Mouse (Mus musculus) adipocyte (in vitro differentiated cells): ENCODE data around the gene Psmb5.
"Not testable (repeated sequence)": the region's sequence is repeated elsewhere in the genome, so short reads cannot be mapped to it uniquely, and the experiment has no call there.

ENCODE experiments used
- DNase-seq: peaks from one replicate; pipeline ENCODE4 v3.0.0-alpha.2; 2016; ENCODE audit warnings: low spot score

The Psmb5 gene

DNA sequence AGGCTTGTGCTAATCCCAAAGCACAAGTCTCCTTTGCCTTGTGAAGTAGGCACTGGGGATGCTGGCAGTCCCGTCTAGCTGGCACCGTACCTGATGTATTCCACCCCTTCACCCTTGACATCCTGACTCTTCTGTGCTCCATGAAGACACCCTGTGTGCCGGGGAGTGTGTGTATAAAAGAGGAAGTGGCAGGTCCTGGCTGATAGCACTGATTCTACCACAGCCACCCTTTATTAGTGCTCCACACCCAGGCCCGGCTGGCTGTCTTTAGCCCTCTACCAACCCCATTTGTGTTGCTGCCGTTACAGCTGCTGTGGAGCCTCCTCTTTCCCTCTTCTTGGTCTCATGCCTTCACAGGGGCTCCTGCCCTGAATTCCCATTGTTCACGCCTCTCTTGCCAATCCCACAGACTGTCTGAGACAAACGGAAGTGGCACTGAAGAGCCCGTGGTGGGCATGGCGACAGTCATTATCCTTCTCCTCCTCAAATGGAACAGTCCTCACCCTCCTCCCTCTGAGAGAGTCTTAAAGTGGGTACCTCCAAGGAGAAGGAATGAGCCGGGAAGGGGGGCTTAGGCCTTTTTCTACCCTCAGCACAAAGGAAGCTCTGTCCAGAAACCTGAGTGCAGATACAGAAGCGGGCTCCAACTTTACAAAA, 12.9 kb upstream of the Psmb5 start:
- no peak for DNase-seq

DNA sequence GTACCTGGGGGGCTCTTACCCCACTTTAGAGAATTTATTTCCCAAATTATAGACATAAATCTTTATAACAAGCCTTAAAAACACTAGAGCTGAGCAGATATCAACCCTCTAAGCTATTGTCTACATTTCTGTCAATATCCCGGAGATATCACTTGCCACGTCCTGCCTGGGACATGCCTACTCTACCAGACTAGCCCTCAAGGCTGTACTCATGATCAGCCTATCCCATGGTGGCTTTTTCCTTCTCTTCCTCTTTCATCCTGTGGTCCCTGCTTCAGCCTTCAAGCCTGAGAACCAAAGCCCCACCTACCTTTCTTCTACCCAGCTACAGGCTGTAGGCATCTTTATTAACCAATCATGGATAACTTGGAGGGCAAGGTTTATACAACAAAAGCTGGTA, 12.0 kb upstream of the Psmb5 start:
- no peak for DNase-seq

GRCm38 (mm10) chr14:54628103-54628502, 10.3 kb upstream of the Psmb5 start:
- no peak for DNase-seq

GRCm38 (mm10) chr14:54624976-54625375, 7.2 kb upstream of the Psmb5 start:
- no peak for DNase-seq

- no peak for DNase-seq
Measured at GRCm38 (mm10) chr14:54623334-54623733, 5.5 kb upstream of the Psmb5 start.

DNA sequence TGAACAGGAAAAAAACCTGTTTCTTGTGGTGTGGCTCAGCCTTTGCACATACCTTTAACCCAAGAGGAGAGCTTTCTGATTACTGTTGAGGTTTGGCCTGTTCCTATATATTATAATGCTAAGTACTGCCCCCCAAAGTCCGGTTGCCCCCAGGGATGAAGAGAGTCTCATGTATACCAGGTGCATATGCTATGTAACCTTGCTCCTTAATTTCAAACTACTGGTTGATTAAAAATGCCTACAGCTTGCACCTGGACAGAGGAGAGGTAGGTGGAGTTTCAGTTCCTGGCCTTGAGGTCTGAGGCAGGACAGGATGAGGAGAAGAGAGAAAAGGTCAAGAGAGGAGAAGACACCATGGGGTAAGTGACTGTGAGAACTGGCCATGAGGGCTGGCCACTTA, 3.3 kb upstream of the Psmb5 start, which contains the start of gene Psmb11:
Gene Psmb11 (plus strand): TSS at position 301 of the 400 bp plus-strand sequence.
- no peak for DNase-seq

- peak; percentile 47 for DNase-seq
Measured at GRCm38 (mm10) chr14:54617152-54617896, 498 bp downstream of the Psmb5 start.

- DNase-seq: peak; percentile 14
Measured at GRCm38 (mm10) chr14:54616226-54616825, 1.5 kb downstream of the Psmb5 start.

- not testable (repeated sequence) for DNase-seq
Measured at GRCm38 (mm10) chr14:54614130-54614529, 3.7 kb downstream of the Psmb5 start.

DNA sequence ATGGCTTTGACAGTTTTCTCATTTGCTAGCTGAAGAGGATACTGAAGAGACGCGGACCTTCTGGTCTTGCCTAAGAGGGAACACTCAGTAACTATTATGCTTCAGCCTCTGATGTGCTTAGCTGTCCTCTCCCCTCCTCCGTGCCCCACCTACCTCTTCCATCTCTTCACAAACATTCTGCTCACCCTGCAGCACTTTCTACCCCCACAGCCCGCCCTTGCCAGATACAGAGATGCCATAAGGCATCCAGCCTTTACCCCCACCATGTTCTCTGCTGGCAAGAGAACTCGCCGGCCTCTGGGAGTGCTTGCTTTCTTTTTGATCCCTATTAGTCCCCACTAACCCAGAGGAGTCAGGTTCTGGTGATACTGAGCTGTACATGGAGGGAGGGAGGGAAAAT, 7.2 kb downstream of the Psmb5 start:
- DNase-seq: no peak

DNA sequence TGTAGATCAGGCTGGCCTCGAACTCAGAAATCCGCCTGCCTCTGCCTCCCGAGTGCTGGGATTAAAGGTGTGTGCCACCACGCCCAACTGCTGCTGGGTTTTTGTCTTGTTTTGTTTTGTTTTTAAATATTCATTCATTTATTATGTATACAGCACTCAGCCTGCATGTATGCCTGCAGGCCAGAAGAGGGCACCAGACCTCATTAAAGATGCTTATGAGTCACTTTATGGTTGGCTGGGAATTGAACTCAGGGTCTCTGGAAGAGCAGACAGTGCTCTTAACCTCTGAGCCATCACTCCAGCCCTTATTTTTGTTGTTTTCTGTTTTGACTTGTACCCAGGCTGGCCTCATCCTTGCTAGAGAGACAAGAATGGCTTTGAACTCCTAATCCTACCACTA, 7.9 kb downstream of the Psmb5 start:
- DNase-seq: no peak

- no peak for DNase-seq
Measured at GRCm38 (mm10) chr14:54609245-54609644, 8.6 kb downstream of the Psmb5 start.

- DNase-seq: no peak
Measured at GRCm38 (mm10) chr14:54607226-54607625, 10.6 kb downstream of the Psmb5 start.

GRCm38 (mm10) chr14:54605752-54606321, 12.0 kb downstream of the Psmb5 start, which contains the start of gene 4931414P19Rik:
Gene 4931414P19Rik, minus strand, starts transcription at chr14:54605993.
- DNase-seq: peak; percentile 61

GRCm38 (mm10) chr14:54603686-54604085, 14.1 kb downstream of the Psmb5 start:
- no peak for DNase-seq

- peak; percentile 94 for DNase-seq
Measured at GRCm38 (mm10) chr14:54603038-54603654, 14.7 kb downstream of the Psmb5 start.

DNA sequence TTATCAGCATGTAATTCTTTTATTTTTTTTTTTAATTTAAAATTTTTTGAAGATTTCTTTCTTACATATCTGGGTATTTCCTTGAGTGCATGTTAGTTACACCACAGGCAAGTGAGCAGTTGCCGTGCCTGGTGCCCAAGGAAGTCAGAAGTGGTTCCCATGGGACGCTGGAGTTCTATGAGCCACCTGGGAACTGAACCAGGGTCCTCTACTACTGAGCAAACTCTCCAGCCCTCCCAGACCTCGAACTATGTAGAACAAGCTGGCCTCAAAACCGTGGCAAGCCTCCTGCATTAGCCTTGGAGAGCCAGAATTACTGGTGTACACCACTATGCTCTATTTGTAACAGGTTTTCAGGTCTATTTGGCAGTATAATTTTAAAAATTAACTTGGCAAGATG, 15.2 kb downstream of the Psmb5 start:
- no peak for DNase-seq

- no peak for DNase-seq
Measured at GRCm38 (mm10) chr14:54601601-54602000, 16.2 kb downstream of the Psmb5 start.

GRCm38 (mm10) chr14:54597084-54597483, 20.7 kb downstream of the Psmb5 start:
- DNase-seq: no peak

DNA sequence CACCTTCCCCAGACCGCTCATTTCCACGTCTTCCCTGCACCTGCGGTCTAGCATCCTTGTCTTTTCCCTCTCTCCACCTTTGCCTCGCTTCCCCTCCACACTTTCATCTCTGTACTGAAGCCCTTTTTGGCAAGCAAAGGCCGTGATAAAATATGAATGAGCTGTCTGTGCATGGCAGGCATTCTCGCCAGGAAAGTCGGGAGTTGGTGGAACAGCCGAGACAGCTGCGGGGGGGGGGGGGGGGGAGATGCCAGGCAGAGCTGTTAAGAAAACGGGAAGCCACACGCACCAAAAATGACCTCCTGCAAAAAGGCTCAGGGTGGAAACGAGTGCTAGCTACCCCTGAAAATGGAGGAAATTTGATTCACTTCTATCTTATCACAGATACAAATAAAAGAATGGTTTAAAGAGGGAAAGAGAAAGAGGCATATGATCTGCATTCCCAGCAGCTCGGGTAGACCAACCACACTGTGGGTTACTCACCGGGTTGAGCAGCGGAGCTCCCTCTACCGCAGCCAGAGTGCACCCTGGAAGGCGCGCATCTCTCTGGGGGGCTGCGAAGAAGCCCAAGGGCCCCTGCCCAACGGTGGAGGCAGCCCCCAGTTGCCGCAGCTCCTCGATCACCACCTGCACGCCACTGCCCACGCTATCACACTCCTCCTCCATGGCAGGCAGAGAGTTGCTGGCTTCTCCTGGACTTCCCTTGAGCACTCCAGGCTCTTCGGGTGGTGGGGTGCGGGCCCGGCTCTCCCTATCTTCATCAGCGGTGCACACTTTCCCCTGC, 23.0 kb downstream of the Psmb5 start:
- no peak for DNase-seq

- DNase-seq: no peak
Measured at GRCm38 (mm10) chr14:54594055-54594454, 23.8 kb downstream of the Psmb5 start.
